Mouse (Mus musculus) kidney, postnatal 0 days (tissue): ENCODE measurements around the gene Junb. TPM values are rescaled to one million over a fixed set of nuclear protein-coding genes. Genes with fewer than 3 reads are reported as not detected.

ENCODE experiments used
- ATAC-seq: fragments of 200-750 bp; cut with Nextera tagmentation; replicated peaks from 2 replicates; pipeline ENCODE4 v1.8.0; 2017; ENCODE audit warnings: low read depth, moderate number of reproducible peaks, moderate TSS enrichment, moderate library complexity; ENCODE audit not compliant: low FRiP score
- DNase-seq: peaks from one replicate; pipeline ENCODE4 v3.0.0-alpha.2; 2016; ENCODE audit warnings: low spot score
- H3K27ac ChIP-seq: fragments of 300-500 bp; sonication (generic); 2 replicates; pipeline ENCODE4 v1.5.1; 2014; ENCODE audit warnings: mild to moderate bottlenecking
- H3K27me3 ChIP-seq: fragments of 300-500 bp; sonication (generic); 2 replicates; pipeline ENCODE4 v1.6.1; 2014; ENCODE audit warnings: low read length, mixed read lengths; ENCODE audit not compliant: insufficient read depth
- H3K36me3 ChIP-seq: fragments of 300-500 bp; sonication (generic); 2 replicates; pipeline ENCODE4 v1.6.1; 2014; ENCODE audit warnings: low read length, mixed read lengths; ENCODE audit not compliant: insufficient read depth
- H3K4me1 ChIP-seq: fragments of 300-500 bp; sonication (generic); replicated peaks from 2 replicates; pipeline ENCODE4 v1.6.1; 2014; ENCODE audit warnings: antibody characterized with exemption, low read length, mixed read lengths; ENCODE audit not compliant: insufficient read depth
- H3K4me2 ChIP-seq: fragments of 300-500 bp; sonication (generic); 2 replicates; pipeline ENCODE4 v1.6.1; 2014; ENCODE audit warnings: mild to moderate bottlenecking, low read length, moderate library complexity, mixed read lengths
- H3K4me3 ChIP-seq: fragments of 300-500 bp; sonication (generic); replicated peaks from 2 replicates; pipeline ENCODE4 v1.5.1; 2014; ENCODE audit warnings: low read depth, low read length
- H3K9ac ChIP-seq: fragments of 300-500 bp; sonication (generic); 2 replicates; pipeline ENCODE4 v1.6.1; 2014; ENCODE audit warnings: low read depth, low read length
- H3K9me3 ChIP-seq: fragments of 300-500 bp; sonication (generic); replicated peaks from 2 replicates; pipeline ENCODE4 v1.6.1; 2016; ENCODE audit warnings: low read length, inconsistent platforms, mixed read lengths
- CTCF ChIP-seq: IDR thresholded peaks from 2 replicates; pipeline ENCODE4 v1.5.1; 2016; ENCODE audit warnings: antibody characterized with exemption, low read depth, mild to moderate bottlenecking, moderate library complexity
- WGBS: fragments of 180-500 bp; shearing (Covaris S2); extraction: QIAGEN DNeasy Blood & Tissue Kit; methylation state at CpG from one replicate; pipeline ENCODE4 v1.1.7; 2014; 5-methylcytosine and 5-hydroxymethylcytosine counted together
- polyA plus RNA-seq: library from polyadenylated mRNA; unstranded; fragments of >200 nt; fragmentation: Nextera tagmentation; extraction: Ambion mirVana; gene quantifications from 2 replicates; pipeline ENCODE4 v1.2.1, GENCODE M21; 2015

Junb gene
- polyA plus RNA-seq, 1 experiment from 2014 or later, result 27.7 TPM

GRCm38 (mm10) chr8:84970135-84970790 is 8.3 kb downstream of the Junb start:
- no peaks in the 10 kb centered on the region for H3K27me3 ChIP-seq
- peak overlapping the region; percentile 92 for H3K27ac ChIP-seq
- no peak for TF ChIP-seq CTCF
- H3K9ac ChIP-seq, result peak overlapping the region; percentile 85
- H3K9me3 ChIP-seq, result no peaks in the 10 kb centered on the region
- peak overlapping the region; percentile 81 for H3K4me2 ChIP-seq
- peak; percentile 35 for DNase-seq
- H3K4me1 ChIP-seq, result peaks cover 26% of the 10 kb centered on the region
- no peak for ATAC-seq
- H3K4me3 ChIP-seq, result peak overlapping the region; percentile 66
- peaks cover 21% of the 10 kb centered on the region for H3K36me3 ChIP-seq
- 6% methylated on average over 21 of the region's 21 CpGs for WGBS

- peak; percentile 68 for ATAC-seq
- Histone ChIP-seq H3K4me2 (peak within 1 kb of the TSS; percentile 81), H3K4me1 (peaks cover 32% of the 10 kb centered on the region), H3K9ac (peak within 1 kb of the TSS; percentile 85), H3K36me3 (peaks cover 21% of the 10 kb centered on the region), H3K4me3 (peak within 1 kb of the TSS; percentile 66), H3K9me3 (no peaks in the 10 kb centered on the region), H3K27ac (peak within 1 kb of the TSS; percentile 92), H3K27me3 (no peaks in the 10 kb centered on the region)
- under 1% methylated on average over 56 of the region's 56 CpGs for WGBS
- DNase-seq, result peak; percentile 85
- 0 out of 2 replicates have a peak, but pooled peaks have one; percentile 7 for TF ChIP-seq CTCF
These were observed 9.0 kb downstream of the Junb start, which contains the start of the genes Gm49661, Prdx2 and Rnaseh2a for GRCm38 (mm10) chr8:84969241-84970134. Gene Gm49661 (minus strand): TSS chr8:84969433. Gene Prdx2 (plus strand): TSS chr8:84969587. Gene Rnaseh2a (minus strand): TSS chr8:84969767.

- Histone ChIP-seq H3K27ac (peak overlapping the region; percentile 92), H3K9ac (peak overlapping the region; percentile 85), H3K4me2 (peak overlapping the region; percentile 81), H3K36me3 (peaks cover 21% of the 10 kb centered on the region), H3K27me3 (no peaks in the 10 kb centered on the region), H3K9me3 (no peaks in the 10 kb centered on the region), H3K4me3 (peak overlapping the region; percentile 66), H3K4me1 (peaks cover 32% of the 10 kb centered on the region)
- no peak for TF ChIP-seq CTCF
- WGBS, result 8% methylated on average over 2 of the region's 2 CpGs
- DNase-seq (peak; percentile 53), ATAC-seq (no peak)
These were observed 9.9 kb downstream of the Junb start for GRCm38 (mm10) chr8:84968650-84969049.

- H3K9ac ChIP-seq, result no peak overlapping the region
- peak overlapping the region; percentile 81; the same call in 1 of the 2 replicates for H3K4me2 ChIP-seq
These were observed 10.8 kb downstream of the Junb start for GRCm38 (mm10) chr8:84967532-84968304.

GRCm38 (mm10) chr8:84966603-84967002 is 11.9 kb downstream of the Junb start:
- no peak overlapping the region for H3K4me3 ChIP-seq

More at GRCm38 (mm10) chr8:84967532-84968304, 10.8 kb downstream of the Junb start:
- ATAC-seq, result no peak
- Histone ChIP-seq H3K4me1 (peaks cover 32% of the 10 kb centered on the region), H3K27me3 (no peaks in the 10 kb centered on the region), H3K27ac (peak overlapping the region; percentile 92), H3K4me3 (no peak overlapping the region), H3K36me3 (peaks cover 17% of the 10 kb centered on the region; the same call in 1 of the 2 replicates), H3K9me3 (no peaks in the 10 kb centered on the region)
- WGBS, result 88% methylated on average over 13 of the region's 13 CpGs
- DNase-seq, result no peak
- TF ChIP-seq CTCF, result no peak

More at GRCm38 (mm10) chr8:84966603-84967002, 11.9 kb downstream of the Junb start:
- ATAC-seq (no peak), DNase-seq (no peak)
- no peak for TF ChIP-seq CTCF
- Histone ChIP-seq H3K36me3 (peaks cover 7% of the 10 kb centered on the region; the same call in 1 of the 2 replicates), H3K27me3 (no peaks in the 10 kb centered on the region), H3K9ac (no peak overlapping the region), H3K4me1 (peaks cover 32% of the 10 kb centered on the region), H3K4me2 (no peak overlapping the region), H3K9me3 (no peaks in the 10 kb centered on the region), H3K27ac (0 out of 2 replicates have a peak overlapping the region, but pooled peaks have one; percentile 21)
- 39% methylated on average over 3 of the region's 3 CpGs for WGBS
